Mouse (Mus musculus) right cerebral cortex, postnatal 4 days (tissue): ENCODE data around the gene Wdr48.

Experiments used
- DNase-seq: peaks from one replicate; pipeline ENCODE4 v3.0.0-alpha.2; 2022

Wdr48 gene

DNA sequence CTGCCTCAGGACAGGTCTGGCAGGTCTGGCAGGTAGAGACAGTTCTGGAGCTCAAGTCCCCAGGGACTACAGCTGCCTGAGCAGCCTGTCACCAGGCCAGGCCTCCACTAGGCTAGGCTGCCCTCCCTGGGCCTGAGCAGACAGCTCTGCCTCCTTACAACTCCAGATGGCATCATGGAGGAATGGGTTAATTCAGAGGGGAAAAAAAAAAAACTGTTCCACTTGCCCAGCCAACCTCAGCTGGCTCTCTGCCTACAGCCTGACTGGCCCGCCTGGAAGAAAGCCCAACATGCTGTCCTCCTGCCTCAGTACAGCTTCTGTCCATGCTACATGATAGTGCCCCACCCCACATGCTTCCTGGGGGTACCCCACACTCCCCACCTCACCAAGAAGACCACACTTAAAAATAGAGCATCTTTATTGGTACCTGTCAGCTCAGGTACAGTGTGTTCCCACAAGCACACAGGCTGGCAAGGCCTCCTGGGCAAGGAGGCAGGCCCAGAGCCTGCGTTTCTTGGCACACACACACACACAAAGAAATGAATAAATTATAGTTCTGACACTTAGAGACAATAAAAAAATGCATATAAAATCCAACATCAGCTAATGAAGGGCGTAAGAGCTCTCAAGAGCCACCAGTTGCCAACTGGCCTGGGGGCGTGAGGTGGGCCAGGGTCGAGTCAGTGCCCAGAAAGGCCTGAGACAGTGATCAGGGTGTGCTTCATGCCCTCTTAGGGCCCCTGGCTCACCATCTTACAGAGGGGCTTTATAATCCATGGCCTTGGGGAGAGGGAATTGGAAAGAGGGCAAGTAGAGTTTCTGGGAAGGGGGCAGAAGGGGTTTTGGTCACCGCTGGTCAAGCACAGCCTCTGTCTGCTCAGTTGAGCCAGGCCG, 76.3 kb downstream of the Wdr48 start:
- DNase-seq, result peak; percentile 76

DNA sequence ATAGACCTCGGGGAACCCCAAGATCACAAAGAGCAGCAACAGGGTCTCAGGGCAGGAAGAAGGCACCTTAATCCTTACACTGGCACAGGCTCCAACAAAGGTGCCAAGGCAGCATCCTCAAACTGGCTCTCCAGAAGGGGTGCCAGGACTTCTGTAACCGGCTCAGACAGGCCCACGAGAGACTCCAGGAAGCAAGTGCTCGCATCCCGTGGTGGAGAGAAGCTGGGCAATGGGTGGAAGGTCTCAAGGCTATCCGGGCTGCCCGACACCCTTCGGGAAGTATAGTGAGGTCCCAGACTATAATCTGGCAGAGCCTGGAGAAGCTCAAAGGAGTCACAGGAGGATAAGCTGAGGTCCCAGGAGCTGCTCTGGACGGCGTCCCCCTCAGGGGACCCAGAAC, 77.5 kb downstream of the Wdr48 start:
- no peak for DNase-seq

DNA sequence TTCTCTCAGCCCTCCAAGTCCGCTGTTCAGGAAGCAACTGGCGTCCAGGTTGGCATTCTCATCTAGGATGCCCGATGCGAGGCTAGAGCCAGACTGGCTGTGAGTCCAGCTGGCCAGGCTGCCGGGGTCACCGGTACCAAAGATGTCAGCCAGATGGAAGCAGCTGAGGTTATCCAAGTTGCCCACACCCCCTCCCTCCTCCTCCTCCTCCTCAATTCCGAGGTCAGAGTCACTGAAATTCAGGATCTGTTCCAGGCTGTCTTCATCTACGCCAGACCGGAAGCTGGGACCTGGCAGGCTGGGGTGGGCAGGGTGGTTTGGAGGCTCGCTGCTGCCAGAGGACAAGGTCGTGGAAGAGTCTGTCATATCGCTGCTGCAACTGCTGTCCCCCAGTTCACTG, 77.9 kb downstream of the Wdr48 start:
- no peak for DNase-seq

- DNase-seq, result no peak
These were observed 78.6 kb downstream of the Wdr48 start for GRCm38 (mm10) chr9:119973281-119973680.

- no peak for DNase-seq
These were observed 79.3 kb downstream of the Wdr48 start for GRCm38 (mm10) chr9:119973869-119974520.

DNA sequence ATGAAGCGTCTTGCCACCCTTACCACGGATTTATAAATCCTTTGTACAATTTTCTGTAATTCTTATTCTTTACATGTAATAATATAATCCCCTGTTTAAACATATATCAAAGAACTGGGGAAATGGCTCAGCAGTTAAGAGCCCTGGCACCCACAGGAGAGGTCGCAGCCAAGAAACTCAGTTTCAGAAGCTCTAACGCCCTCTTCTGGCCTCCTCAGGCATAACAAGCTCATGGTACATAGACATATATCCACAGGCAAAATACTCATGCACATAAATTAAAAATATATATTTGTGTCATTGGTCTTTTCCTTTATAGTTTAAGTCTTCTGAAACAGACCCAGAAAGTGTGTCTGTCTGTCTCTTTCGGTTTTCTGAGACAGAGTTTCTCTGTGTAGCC, 79.9 kb downstream of the Wdr48 start:
- no peak for DNase-seq

DNA sequence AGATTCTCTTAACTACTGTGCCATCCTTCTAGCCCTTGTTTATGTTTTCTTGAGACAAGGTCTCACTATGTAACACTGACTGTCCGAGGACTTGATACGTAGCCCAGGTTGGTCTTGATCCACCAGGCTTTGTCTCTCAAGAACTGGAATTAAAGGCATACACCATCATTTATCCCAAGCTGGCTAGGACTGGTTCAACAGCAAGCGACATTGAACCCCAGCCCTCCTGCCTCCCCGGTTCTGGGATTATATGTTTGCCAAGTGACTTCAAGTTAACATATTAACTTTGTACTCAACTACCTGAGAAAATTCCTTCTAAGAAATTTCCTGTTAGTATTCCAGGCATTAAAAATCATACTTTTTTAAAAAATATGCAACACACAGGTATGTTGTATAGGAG, 80.6 kb downstream of the Wdr48 start:
- DNase-seq, result no peak
